Mouse (Mus musculus) limb, embryonic 13.5 days (tissue): ENCODE measurements around the gene Hs2st1. TPM values are rescaled to one million over a fixed set of nuclear protein-coding genes. Genes with fewer than 3 reads are reported as not detected.
A peak's percentile ranks its signal among the peaks of the same experiment; 100 is the strongest.

Experiments
- ATAC-seq: fragments of 200-750 bp; cut with Nextera tagmentation; 2 replicates; pipeline ENCODE4 v1.8.0; 2017; ENCODE audit warnings: low read depth, moderate number of reproducible peaks, moderate TSS enrichment; ENCODE audit not compliant: low FRiP score
- H3K27ac ChIP-seq: fragments of 300-500 bp; sonication (generic); 2 replicates; pipeline ENCODE4 v1.5.1; 2015; ENCODE audit warnings: inconsistent platforms, mild to moderate bottlenecking, moderate library complexity
- H3K27me3 ChIP-seq: fragments of 300-500 bp; sonication (generic); 2 replicates; pipeline ENCODE4 v1.6.1; 2015; ENCODE audit warnings: mild to moderate bottlenecking, inconsistent platforms
- H3K36me3 ChIP-seq: fragments of 300-500 bp; sonication (generic); 2 replicates; pipeline ENCODE4 v1.6.1; 2015; ENCODE audit warnings: inconsistent platforms, mild to moderate bottlenecking, moderate library complexity
- H3K4me1 ChIP-seq: fragments of 300-500 bp; sonication (generic); 2 replicates; pipeline ENCODE4 v1.6.1; 2015; ENCODE audit warnings: inconsistent platforms
- H3K4me2 ChIP-seq: fragments of 300-500 bp; sonication (generic); replicated peaks from 2 replicates; pipeline ENCODE4 v1.6.1; 2015; ENCODE audit warnings: inconsistent platforms, mild to moderate bottlenecking, moderate library complexity
- H3K4me3 ChIP-seq: fragments of 300-500 bp; sonication (generic); 2 replicates; pipeline ENCODE4 v1.5.1; 2015; ENCODE audit warnings: moderate library complexity, mild to moderate bottlenecking, inconsistent platforms
- H3K9ac ChIP-seq: fragments of 300-500 bp; sonication (generic); 2 replicates; pipeline ENCODE4 v1.6.1; 2015; ENCODE audit warnings: mild to moderate bottlenecking, inconsistent platforms
- H3K9me3 ChIP-seq: fragments of 300-500 bp; sonication (generic); 2 replicates; pipeline ENCODE4 v1.6.1; 2016; ENCODE audit warnings: inconsistent platforms
- WGBS: fragments of 180-500 bp; shearing (Covaris S2); methylation state at CpG from one replicate; pipeline ENCODE4 v1.1.7; 2015; 5-methylcytosine and 5-hydroxymethylcytosine counted together
- polyA plus RNA-seq: library from polyadenylated mRNA; unstranded; fragments of >200 nt; fragmentation: Nextera tagmentation; extraction: Ambion mirVana; gene quantifications from 2 replicates; pipeline ENCODE4 v1.2.1, GENCODE M21; 2015

The Hs2st1 gene
- polyA plus RNA-seq, 1 experiment from 2014 or later = 16.0 TPM

GRCm38 (mm10) chr3:144513169-144514121 lies 56.5 kb downstream of the Hs2st1 start:
- H3K4me2 ChIP-seq = no peak overlapping the region
- no peak overlapping the region for H3K9ac ChIP-seq
- no peak overlapping the region for H3K27ac ChIP-seq
- H3K4me3 ChIP-seq = no peak overlapping the region
- H3K36me3 ChIP-seq = no peaks in the 10 kb centered on the region
- no peaks in the 10 kb centered on the region for H3K27me3 ChIP-seq
- 77% methylated on average over 16 of the region's 16 CpGs for WGBS
- ATAC-seq = no peak
- peaks cover 5% of the 10 kb centered on the region for H3K4me1 ChIP-seq
- H3K9me3 ChIP-seq = no peaks in the 10 kb centered on the region

- ATAC-seq = no peak
- Histone ChIP-seq H3K36me3 (no peaks in the 10 kb centered on the region), H3K9me3 (no peaks in the 10 kb centered on the region), H3K4me1 (peaks cover 24% of the 10 kb centered on the region), H3K4me3 (no peak overlapping the region), H3K27ac (no peak overlapping the region), H3K9ac (no peak overlapping the region), H3K4me2 (no peak overlapping the region), H3K27me3 (no peaks in the 10 kb centered on the region)
- 84% methylated on average over 3 of the region's 3 CpGs for WGBS
Observed at GRCm38 (mm10) chr3:144510724-144511123, 59.3 kb downstream of the Hs2st1 start.

- Histone ChIP-seq H3K36me3 (no peaks in the 10 kb centered on the region), H3K4me1 (peaks cover 27% of the 10 kb centered on the region), H3K9me3 (no peaks in the 10 kb centered on the region), H3K27ac (no peak overlapping the region), H3K9ac (no peak overlapping the region), H3K27me3 (no peaks in the 10 kb centered on the region), H3K4me2 (no peak overlapping the region), H3K4me3 (no peak overlapping the region)
- no peak for ATAC-seq
- WGBS = 87% methylated on average over 4 of the region's 4 CpGs
Observed at GRCm38 (mm10) chr3:144508342-144508741, 61.6 kb downstream of the Hs2st1 start.

- Histone ChIP-seq H3K9me3 (no peaks in the 10 kb centered on the region), H3K4me1 (peaks cover 27% of the 10 kb centered on the region), H3K4me2 (no peak overlapping the region), H3K4me3 (no peak overlapping the region), H3K9ac (no peak overlapping the region), H3K27ac (no peak overlapping the region), H3K27me3 (no peaks in the 10 kb centered on the region), H3K36me3 (no peaks in the 10 kb centered on the region)
- 34% methylated on average over 5 of the region's 5 CpGs for WGBS
- no peak for ATAC-seq
Observed at GRCm38 (mm10) chr3:144507885-144508284, 62.1 kb downstream of the Hs2st1 start.

- H3K4me1 ChIP-seq = peaks cover 27% of the 10 kb centered on the region
- no peak overlapping the region for H3K9ac ChIP-seq
- 0 out of 2 replicates have a peak overlapping the region, but pooled peaks have one; percentile 22 for H3K27ac ChIP-seq
- H3K27me3 ChIP-seq = no peaks in the 10 kb centered on the region
- WGBS = 14% methylated on average over 3 of the region's 3 CpGs
- H3K4me2 ChIP-seq = no peak overlapping the region
- H3K4me3 ChIP-seq = no peak overlapping the region
- no peaks in the 10 kb centered on the region for H3K36me3 ChIP-seq
- ATAC-seq = peak; percentile 77
- H3K9me3 ChIP-seq = no peaks in the 10 kb centered on the region
Observed at GRCm38 (mm10) chr3:144506213-144506612, 63.8 kb downstream of the Hs2st1 start.

GRCm38 (mm10) chr3:144501930-144502329 lies 68.1 kb downstream of the Hs2st1 start:
- Histone ChIP-seq H3K27me3 (no peaks in the 10 kb centered on the region), H3K4me3 (no peak overlapping the region), H3K9me3 (no peaks in the 10 kb centered on the region), H3K9ac (no peak overlapping the region), H3K4me1 (peaks cover 15% of the 10 kb centered on the region), H3K4me2 (no peak overlapping the region), H3K36me3 (no peaks in the 10 kb centered on the region), H3K27ac (no peak overlapping the region)
- 79% methylated on average over 7 of the region's 7 CpGs for WGBS
- no peak for ATAC-seq

GRCm38 (mm10) chr3:144496762-144497161 lies 73.2 kb downstream of the Hs2st1 start:
- no peak for ATAC-seq
- WGBS = 95% methylated on average over 5 of the region's 5 CpGs
- no peaks in the 10 kb centered on the region for H3K27me3 ChIP-seq
- H3K4me1 ChIP-seq = no peaks in the 10 kb centered on the region
- no peak overlapping the region for H3K9ac ChIP-seq
- H3K9me3 ChIP-seq = no peaks in the 10 kb centered on the region
- no peaks in the 10 kb centered on the region for H3K36me3 ChIP-seq
- H3K4me2 ChIP-seq = no peak overlapping the region
- no peak overlapping the region for H3K27ac ChIP-seq
- no peak overlapping the region for H3K4me3 ChIP-seq

- H3K4me3 ChIP-seq = no peak overlapping the region
- no peak overlapping the region; the same call in 1 of the 2 replicates for H3K27ac ChIP-seq
- H3K9ac ChIP-seq = no peak overlapping the region
- H3K36me3 ChIP-seq = no peaks in the 10 kb centered on the region
- no peaks in the 10 kb centered on the region for H3K27me3 ChIP-seq
- H3K4me1 ChIP-seq = no peaks in the 10 kb centered on the region
- no peak for ATAC-seq
- WGBS = 67% methylated on average over 5 of the region's 5 CpGs
- H3K9me3 ChIP-seq = no peaks in the 10 kb centered on the region
- H3K4me2 ChIP-seq = no peak overlapping the region
Observed at GRCm38 (mm10) chr3:144494838-144495237, 75.1 kb downstream of the Hs2st1 start.

- Histone ChIP-seq H3K27me3 (no peaks in the 10 kb centered on the region), H3K27ac (no peak overlapping the region), H3K4me2 (no peak overlapping the region), H3K9ac (no peak overlapping the region), H3K4me3 (no peak overlapping the region), H3K4me1 (no peaks in the 10 kb centered on the region), H3K36me3 (no peaks in the 10 kb centered on the region), H3K9me3 (no peaks in the 10 kb centered on the region)
- no peak for ATAC-seq
- WGBS = 98% methylated on average over 2 of the region's 2 CpGs
Observed at GRCm38 (mm10) chr3:144488787-144489186, 81.2 kb downstream of the Hs2st1 start.

GRCm38 (mm10) chr3:144480595-144480994 lies 89.4 kb downstream of the Hs2st1 start:
- Histone ChIP-seq H3K27ac (no peak overlapping the region), H3K4me2 (no peak overlapping the region), H3K4me1 (peaks cover 11% of the 10 kb centered on the region), H3K9ac (no peak overlapping the region), H3K9me3 (no peaks in the 10 kb centered on the region), H3K36me3 (no peaks in the 10 kb centered on the region), H3K27me3 (no peaks in the 10 kb centered on the region), H3K4me3 (no peak overlapping the region)
- WGBS = 71% methylated on average over 5 of the region's 5 CpGs
- ATAC-seq = no peak

GRCm38 (mm10) chr3:144478427-144478794 lies 91.6 kb downstream of the Hs2st1 start:
- H3K9ac ChIP-seq = no peak overlapping the region
- H3K4me1 ChIP-seq = peaks cover 11% of the 10 kb centered on the region
- H3K4me3 ChIP-seq = no peak overlapping the region
- H3K27ac ChIP-seq = no peak overlapping the region
- H3K9me3 ChIP-seq = no peaks in the 10 kb centered on the region
- no peaks in the 10 kb centered on the region for H3K27me3 ChIP-seq
- no peak for ATAC-seq
- 83% methylated on average over 7 of the region's 7 CpGs for WGBS
- H3K36me3 ChIP-seq = no peaks in the 10 kb centered on the region
- no peak overlapping the region for H3K4me2 ChIP-seq

GRCm38 (mm10) chr3:144477707-144478426 lies 92.1 kb downstream of the Hs2st1 start:
- 89% methylated on average over 12 of the region's 12 CpGs for WGBS
- H3K9ac ChIP-seq = no peak overlapping the region
- H3K4me3 ChIP-seq = no peak overlapping the region
- H3K4me1 ChIP-seq = peaks cover 11% of the 10 kb centered on the region
- H3K4me2 ChIP-seq = no peak overlapping the region
- ATAC-seq = no peak
- no peaks in the 10 kb centered on the region for H3K27me3 ChIP-seq
- H3K36me3 ChIP-seq = no peaks in the 10 kb centered on the region
- H3K27ac ChIP-seq = no peak overlapping the region
- no peaks in the 10 kb centered on the region for H3K9me3 ChIP-seq
